In the genomic region with DNA sequence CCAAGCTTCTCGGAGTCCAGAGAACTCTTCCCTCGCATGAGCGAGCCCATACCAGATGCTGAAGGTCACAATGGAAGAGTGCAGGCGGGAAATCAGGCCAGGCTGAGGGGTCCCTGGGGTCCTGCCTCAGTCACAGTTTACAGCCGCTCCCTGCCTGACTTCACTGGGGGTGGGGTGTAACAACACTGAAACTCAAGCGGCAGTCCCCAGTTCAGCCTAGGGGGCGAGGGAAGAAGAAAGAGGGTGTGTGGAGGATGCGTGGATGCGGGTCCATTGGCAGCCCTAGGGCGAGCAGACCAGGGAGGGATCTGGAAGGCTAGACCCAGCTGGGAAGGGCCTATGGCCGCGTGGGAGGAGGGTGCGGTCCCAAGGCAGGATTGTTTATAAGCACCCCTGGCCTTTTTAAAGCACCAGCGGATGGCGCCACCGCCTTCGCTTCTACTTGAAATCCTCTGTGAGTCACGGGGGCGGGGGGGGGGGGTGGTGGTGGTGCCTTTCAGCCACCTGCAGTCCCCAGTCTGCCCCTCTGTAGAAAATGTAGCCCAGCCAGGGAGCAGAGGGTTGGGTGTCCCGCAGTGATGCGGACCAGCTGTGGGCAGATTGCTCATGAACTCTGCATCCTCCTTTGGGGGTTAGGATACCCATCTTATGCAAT, we compare ENCODE assay signal across 8 mouse cellular contexts. TPM values are rescaled to one million over a fixed set of nuclear protein-coding genes. Genes with fewer than 3 reads are reported as not detected.
DNase-seq lines count a peak whose midpoint lies in the region; ATAC-seq and TF ChIP-seq lines count a peak whose summit lies in the region.

No protein-coding gene starts in this region.

- H3K27ac ChIP-seq in kidney, adult 2 months (ENCODE audit: insufficient read depth, low read depth, low read length): no peak overlapping the region
- peak overlapping the region; percentile 70 for H3K27ac ChIP-seq in embryonic facial prominence, embryonic 13.5 days
- H3K27ac ChIP-seq in heart, embryonic 16.5 days (ENCODE audit: low read length): no peak overlapping the region
- peak overlapping the region; percentile 46; the same call in 1 of the 2 replicates for H3K27ac ChIP-seq in limb, embryonic 12.5 days
- H3K27ac ChIP-seq in neural tube, embryonic 15.5 days (replicated peaks): no peak overlapping the region

- peak; percentile 3 for DNase-seq in kidney, adult 2 months
- DNase-seq in kidney, adult 9 months: no peak
- no peak for DNase-seq in left cerebral cortex, adult 9 months (ENCODE audit: low spot score in 2 of 2)
- no peak for DNase-seq in natural killer cell, adult 2 months (ENCODE audit: low spot score in 2 of 2)

- no peak for TF ChIP-seq POLR2A in kidney, adult 2 months (IDR thresholded peaks at IDR 0.05; ENCODE audit: low read depth, low read length)

- TF ChIP-seq CTCF in kidney, adult 2 months (conservative IDR thresholded peaks at IDR 0.05; ENCODE audit: insufficient read depth, insufficient read length, low read depth, low read length): no peak

- H3K9ac ChIP-seq in embryonic facial prominence, embryonic 13.5 days: no peak overlapping the region
- no peak overlapping the region for H3K9ac ChIP-seq in heart, embryonic 16.5 days (ENCODE audit: low read length)
- no peak overlapping the region for H3K9ac ChIP-seq in limb, embryonic 12.5 days (replicated peaks)
- H3K9ac ChIP-seq in neural tube, embryonic 15.5 days (replicated peaks): no peak overlapping the region

- peak overlapping the region; percentile 45 for H3K4me2 ChIP-seq in embryonic facial prominence, embryonic 13.5 days
- peak overlapping the region; percentile 31 for H3K4me2 ChIP-seq in heart, embryonic 16.5 days (ENCODE audit: low read depth, low read length)
- peak overlapping the region; percentile 40 for H3K4me2 ChIP-seq in limb, embryonic 12.5 days
- peak overlapping the region; percentile 48 for H3K4me2 ChIP-seq in neural tube, embryonic 15.5 days

- no peak for ATAC-seq in embryonic facial prominence, embryonic 13.5 days (ENCODE audit: insufficient number of reproducible peaks, insufficient read depth, low FRiP score, low TSS enrichment, low read depth)
- ATAC-seq in heart, embryonic 16.5 days (replicated peaks; ENCODE audit: extremely low read depth, insufficient read depth, low FRiP score): no peak
- peak; percentile 49; the same call in 1 of the 2 replicates for ATAC-seq in limb, embryonic 12.5 days (ENCODE audit: insufficient number of reproducible peaks, insufficient read depth, low FRiP score, low TSS enrichment, low read depth)
- ATAC-seq in neural tube, embryonic 15.5 days (ENCODE audit: low FRiP score): peak; percentile 35

- 25% methylated on average over 21 of the region's 21 CpGs for WGBS in kidney, adult 2 months
- 17% methylated on average over 21 of the region's 21 CpGs for WGBS in embryonic facial prominence, embryonic 13.5 days
- 31% methylated on average over 20 of the region's 21 CpGs for WGBS in heart, embryonic 16.5 days
- 25% methylated on average over 21 of the region's 21 CpGs for WGBS in limb, embryonic 12.5 days
- WGBS in neural tube, embryonic 15.5 days: 27% methylated on average over 21 of the region's 21 CpGs

- no peaks in the 10 kb centered on the region for H3K27me3 ChIP-seq in kidney, adult 2 months (replicated peaks; ENCODE audit: control insufficient read depth, insufficient read depth, low read length)
- H3K27me3 ChIP-seq in embryonic facial prominence, embryonic 13.5 days: no peaks in the 10 kb centered on the region
- H3K27me3 ChIP-seq in heart, embryonic 16.5 days (ENCODE audit: control insufficient read depth, insufficient read depth, low read length): no peaks in the 10 kb centered on the region
- no peaks in the 10 kb centered on the region for H3K27me3 ChIP-seq in limb, embryonic 12.5 days
- no peaks in the 10 kb centered on the region for H3K27me3 ChIP-seq in neural tube, embryonic 15.5 days (replicated peaks)

- no peaks in the 10 kb centered on the region for H3K9me3 ChIP-seq in embryonic facial prominence, embryonic 13.5 days
- H3K9me3 ChIP-seq in heart, embryonic 16.5 days (replicated peaks; ENCODE audit: control insufficient read depth, low read length): no peaks in the 10 kb centered on the region
- H3K9me3 ChIP-seq in limb, embryonic 12.5 days: no peaks in the 10 kb centered on the region
- H3K9me3 ChIP-seq in neural tube, embryonic 15.5 days (replicated peaks): no peaks in the 10 kb centered on the region

- H3K4me3 ChIP-seq in kidney, adult 2 months (ENCODE audit: insufficient read depth, low read depth, low read length): no peak overlapping the region
- 0 out of 2 replicates have a peak overlapping the region, but pooled peaks have one; percentile 9 for H3K4me3 ChIP-seq in embryonic facial prominence, embryonic 13.5 days
- no peak overlapping the region for H3K4me3 ChIP-seq in heart, embryonic 16.5 days (ENCODE audit: low read length)
- H3K4me3 ChIP-seq in limb, embryonic 12.5 days (replicated peaks): 0 out of 2 replicates have a peak overlapping the region, but pooled peaks have one; percentile 0
- H3K4me3 ChIP-seq in neural tube, embryonic 15.5 days (replicated peaks): no peak overlapping the region

- no peaks in the 10 kb centered on the region for H3K4me1 ChIP-seq in kidney, adult 2 months (ENCODE audit: control insufficient read depth, insufficient read depth, low read length)
- H3K4me1 ChIP-seq in embryonic facial prominence, embryonic 13.5 days: peaks cover 27% of the 10 kb centered on the region
- H3K4me1 ChIP-seq in heart, embryonic 16.5 days (ENCODE audit: control insufficient read depth, insufficient read depth, low read length): 0 out of 2 replicates have a peak, but pooled peaks cover 3% of the 10 kb centered on the region
- H3K4me1 ChIP-seq in limb, embryonic 12.5 days (replicated peaks): peaks cover 22% of the 10 kb centered on the region
- H3K4me1 ChIP-seq in neural tube, embryonic 15.5 days: peaks cover 7% of the 10 kb centered on the region

- no peaks in the 10 kb centered on the region for H3K36me3 ChIP-seq in kidney, adult 2 months (ENCODE audit: control insufficient read depth, insufficient read depth, low read length)
- H3K36me3 ChIP-seq in embryonic facial prominence, embryonic 13.5 days: no peaks in the 10 kb centered on the region
- no peaks in the 10 kb centered on the region for H3K36me3 ChIP-seq in heart, embryonic 16.5 days (ENCODE audit: control insufficient read depth, insufficient read depth)
- no peaks in the 10 kb centered on the region for H3K36me3 ChIP-seq in limb, embryonic 12.5 days
- H3K36me3 ChIP-seq in neural tube, embryonic 15.5 days: no peaks in the 10 kb centered on the region

RNA-seq across cellular contexts. Expression of a gene that starts 54.5 kb away (rescaled TPM):
- 63.5 and 67.0 TPM in 2 replicates for polyA plus RNA-seq in kidney, adult 2 months (2012; rRNA removed)
- 3.7 and 4.3 TPM in 2 replicates for polyA plus RNA-seq in embryonic facial prominence, embryonic 13.5 days (2015; fragmentation: Nextera tagmentation; extraction: Ambion mirVana)
- polyA plus RNA-seq in heart, embryonic 16.5 days (2015; fragmentation: Nextera tagmentation; extraction: Ambion mirVana): 2.5 TPM in 2 replicates
- polyA plus RNA-seq in limb, embryonic 12.5 days (2016; fragmentation: Nextera tagmentation; extraction: Ambion mirVana): 0.75 and 1.4 TPM in 2 replicates
- 2.5 and 3.1 TPM in 2 replicates for polyA plus RNA-seq in neural tube, embryonic 15.5 days (2015; fragmentation: Nextera tagmentation; extraction: Ambion mirVana)

Comparison
In these comparisons a context has a peak if more than half of its experiments do, and no peak if none do; other contexts are left out.
1. H3K27ac ChIP-seq: peak in embryonic facial prominence, embryonic 13.5 days (single experiment) and limb, embryonic 12.5 days (single experiment); none in kidney, adult 2 months (single experiment), heart, embryonic 16.5 days (single experiment) and neural tube, embryonic 15.5 days (single experiment).
2. H3K4me3 ChIP-seq: peak in embryonic facial prominence, embryonic 13.5 days (single experiment) and limb, embryonic 12.5 days (single experiment); none in kidney, adult 2 months (single experiment), heart, embryonic 16.5 days (single experiment) and neural tube, embryonic 15.5 days (single experiment).
3. ATAC-seq: peak in limb, embryonic 12.5 days (single experiment) and neural tube, embryonic 15.5 days (single experiment); none in embryonic facial prominence, embryonic 13.5 days (single experiment) and heart, embryonic 16.5 days (single experiment).
4. RNA of a gene that starts 54.5 kb away (polyA plus RNA-seq): 63.5 to 67.0 TPM in kidney, adult 2 months; 3.7 to 4.3 TPM in embryonic facial prominence, embryonic 13.5 days, 2.5 to 3.1 TPM in neural tube, embryonic 15.5 days, 2.5 TPM in heart, embryonic 16.5 days and 0.75 to 1.4 TPM in limb, embryonic 12.5 days; every median in the first group is over 10 times any median in the second.
5. Peak in every context shown above with its lines, with median percentiles within 50 percentile points of each other: H3K4me2 ChIP-seq.